Mouse (Mus musculus) erythroblast, embryonic 14.5 days (primary cell): ENCODE measurements around the gene Harbi1. TPM values are rescaled to one million over a fixed set of nuclear protein-coding genes. Genes with fewer than 3 reads are reported as not detected.
A peak's percentile ranks its signal among the peaks of the same experiment; 100 is the strongest.
"Not testable (repeated sequence)": the region's sequence is repeated elsewhere in the genome, so short reads cannot be mapped to it uniquely, and the experiment has no call there.

Experiments
- H3K27me3 ChIP-seq: 2 replicates; pipeline ENCODE4 v1.6.1; 2012; ENCODE audit warnings: inconsistent platforms; ENCODE audit not compliant: control insufficient read depth
- H3K36me3 ChIP-seq: 2 replicates; pipeline ENCODE4 v1.6.1; 2012; ENCODE audit warnings: mild to moderate bottlenecking, inconsistent platforms; ENCODE audit not compliant: control insufficient read depth
- H3K4me1 ChIP-seq: 2 replicates; pipeline ENCODE4 v1.6.1; 2012; ENCODE audit warnings: inconsistent platforms; ENCODE audit not compliant: control insufficient read depth
- H3K4me3 ChIP-seq: replicated peaks from 2 replicates; pipeline ENCODE3; 2012; ENCODE audit warnings: moderate library complexity, mild to moderate bottlenecking, inconsistent platforms
- H3K9me3 ChIP-seq: 2 replicates; pipeline ENCODE4 v1.6.1; 2012; ENCODE audit warnings: low read length, inconsistent platforms, mixed read lengths; ENCODE audit not compliant: control insufficient read depth
- GATA1 ChIP-seq: IDR thresholded peaks from 2 replicates; pipeline ENCODE4 v1.6.1; 2012; ENCODE audit warnings: low read length, inconsistent platforms, mixed read lengths
- TAL1 ChIP-seq: IDR thresholded peaks from 3 replicates; pipeline ENCODE4 v1.6.1; 2012; ENCODE audit warnings: low read length, inconsistent platforms, mixed read lengths
- polyA plus RNA-seq: library from polyadenylated mRNA; stranded (reverse); fragments of >175 nt; gene quantifications from 2 replicates; pipeline ENCODE4 v1.2.3, GENCODE M21; 2012

Harbi1 gene
- polyA plus RNA-seq, 1 experiment: 0.15 TPM

DNA sequence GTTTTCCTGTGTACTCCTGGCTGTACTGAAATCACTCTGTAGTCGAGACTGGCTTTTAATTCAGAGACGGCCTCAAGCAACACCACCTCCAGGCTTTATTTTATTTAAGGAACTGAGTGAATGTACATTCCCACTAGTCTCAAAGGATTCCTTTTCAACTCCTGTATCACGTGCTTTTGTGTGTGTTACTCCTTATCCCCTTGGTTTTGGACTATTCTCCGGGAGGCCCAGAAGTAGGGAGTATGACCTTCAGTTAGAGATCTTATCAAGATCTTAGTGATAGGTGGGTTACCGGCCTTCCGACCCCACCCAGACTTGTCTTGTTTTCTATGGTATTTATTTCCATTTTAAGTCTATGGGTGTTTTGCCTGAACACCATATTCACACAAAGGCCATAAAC, 4.9 kb upstream of the Harbi1 start:
- TF ChIP-seq GATA1 (no peak), TAL1 (no peak)
- no peaks in the 10 kb centered on the region; the same call in 1 of the 2 replicates for H3K36me3 ChIP-seq

GRCm38 (mm10) chr2:91706456-91706855, 4.2 kb upstream of the Harbi1 start:
- no peaks in the 10 kb centered on the region for H3K27me3 ChIP-seq
- H3K9me3 ChIP-seq: no peaks in the 10 kb centered on the region
- H3K36me3 ChIP-seq: no peaks in the 10 kb centered on the region; the same call in 1 of the 2 replicates
- no peak overlapping the region for H3K4me3 ChIP-seq
- H3K4me1 ChIP-seq: peaks cover 20% of the 10 kb centered on the region
- TF ChIP-seq TAL1 (no peak), GATA1 (no peak)

More for the DNA sequence above, 4.9 kb upstream of the Harbi1 start:
- Histone ChIP-seq H3K9me3 (no peaks in the 10 kb centered on the region), H3K27me3 (no peaks in the 10 kb centered on the region), H3K4me3 (no peak overlapping the region), H3K4me1 (peaks cover 16% of the 10 kb centered on the region)

DNA sequence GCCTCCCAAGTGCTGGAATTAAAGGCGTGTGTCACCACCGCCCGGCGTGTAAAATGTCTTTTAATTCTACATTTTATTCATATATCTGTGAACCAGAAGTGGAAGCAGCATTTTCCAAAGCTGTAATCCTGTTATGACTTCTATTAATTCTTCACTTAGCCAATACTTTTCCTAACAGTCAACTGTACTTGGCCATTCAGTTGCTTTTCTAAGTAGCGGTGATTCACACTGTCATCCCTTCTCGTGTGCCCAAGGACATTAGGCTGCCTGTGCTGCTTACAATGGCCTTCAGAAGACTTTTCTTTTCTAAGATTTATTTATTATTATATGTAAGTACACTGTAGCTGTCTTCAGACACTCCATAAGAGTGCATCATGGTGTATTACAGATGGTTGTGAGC, 2.3 kb upstream of the Harbi1 start:
- H3K9me3 ChIP-seq: no peaks in the 10 kb centered on the region
- peaks cover 4% of the 10 kb centered on the region for H3K36me3 ChIP-seq
- no peaks in the 10 kb centered on the region for H3K27me3 ChIP-seq
- peaks cover 32% of the 10 kb centered on the region for H3K4me1 ChIP-seq
- no peak overlapping the region for H3K4me3 ChIP-seq
- TF ChIP-seq TAL1: no peak
- no peak for TF ChIP-seq GATA1

DNA sequence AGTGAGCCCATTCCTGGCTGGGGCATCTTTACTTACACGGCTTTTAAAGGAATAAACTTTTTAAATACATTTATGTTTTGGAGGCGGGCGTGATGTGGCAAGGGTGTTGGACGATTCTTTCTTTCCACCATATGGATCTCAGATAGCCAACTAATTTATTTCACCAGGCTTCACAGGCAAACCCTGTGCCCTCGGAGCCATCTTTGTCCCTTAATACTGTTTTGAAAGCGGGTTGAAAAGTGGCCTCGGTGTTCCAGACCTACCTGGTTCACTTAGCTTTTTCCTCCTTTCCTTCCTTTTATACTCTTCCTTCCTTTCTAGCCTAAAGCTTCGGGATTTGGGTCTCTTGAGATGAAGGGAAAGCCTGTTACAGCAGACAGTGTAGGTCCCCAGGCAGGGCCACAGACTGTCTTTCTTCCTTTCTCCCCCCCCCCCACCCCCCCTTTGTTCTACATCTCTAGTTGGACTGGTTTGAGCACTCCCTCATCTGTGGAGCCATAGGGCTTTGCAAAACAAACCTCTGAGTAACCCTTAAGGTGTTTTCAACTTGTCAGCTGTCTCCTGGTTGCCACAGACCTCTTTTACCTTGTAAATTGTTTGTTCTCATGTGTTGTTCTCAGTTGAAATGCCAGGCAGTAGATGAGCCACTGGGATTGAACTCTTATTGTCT, 739 bp downstream of the Harbi1 start:
- TF ChIP-seq GATA1 (no peak), TAL1 (no peak)
- Histone ChIP-seq H3K27me3 (no peaks in the 10 kb centered on the region), H3K4me1 (peaks cover 34% of the 10 kb centered on the region), H3K36me3 (peaks cover 6% of the 10 kb centered on the region), H3K4me3 (peak overlapping the region; percentile 97), H3K9me3 (no peaks in the 10 kb centered on the region)

GRCm38 (mm10) chr2:91714921-91715320, 4.3 kb downstream of the Harbi1 start:
- Histone ChIP-seq H3K4me1 (peaks cover 19% of the 10 kb centered on the region), H3K27me3 (no peaks in the 10 kb centered on the region), H3K4me3 (no peak overlapping the region), H3K9me3 (no peaks in the 10 kb centered on the region), H3K36me3 (peaks cover 9% of the 10 kb centered on the region)
- TF ChIP-seq TAL1 (no peak), GATA1 (no peak)

DNA sequence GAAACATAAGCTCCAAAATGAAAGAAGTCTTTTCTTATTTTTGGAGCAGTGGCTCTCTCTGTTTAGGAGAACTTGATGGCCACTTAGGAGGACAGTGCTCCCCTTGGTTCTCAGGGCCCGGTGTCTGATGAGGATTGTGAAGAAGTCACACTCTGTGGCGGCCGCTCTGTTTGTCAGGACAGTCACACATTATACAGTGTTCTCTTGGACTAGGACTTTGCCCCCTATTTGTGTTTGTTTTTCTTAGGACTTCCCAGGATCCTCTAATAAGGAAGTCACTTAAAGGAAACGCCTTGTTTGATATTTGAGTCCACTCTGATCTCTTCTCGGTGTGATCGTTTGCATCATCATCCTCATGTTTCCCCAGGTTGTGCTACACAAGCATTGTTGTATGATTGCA, 7.6 kb downstream of the Harbi1 start:
- Histone ChIP-seq H3K4me1 (peaks cover 2% of the 10 kb centered on the region; the same call in 1 of the 2 replicates), H3K9me3 (no peaks in the 10 kb centered on the region), H3K36me3 (peaks cover 12% of the 10 kb centered on the region), H3K4me3 (no peak overlapping the region), H3K27me3 (no peaks in the 10 kb centered on the region)
- TF ChIP-seq GATA1: no peak
- TF ChIP-seq TAL1: no peak

DNA sequence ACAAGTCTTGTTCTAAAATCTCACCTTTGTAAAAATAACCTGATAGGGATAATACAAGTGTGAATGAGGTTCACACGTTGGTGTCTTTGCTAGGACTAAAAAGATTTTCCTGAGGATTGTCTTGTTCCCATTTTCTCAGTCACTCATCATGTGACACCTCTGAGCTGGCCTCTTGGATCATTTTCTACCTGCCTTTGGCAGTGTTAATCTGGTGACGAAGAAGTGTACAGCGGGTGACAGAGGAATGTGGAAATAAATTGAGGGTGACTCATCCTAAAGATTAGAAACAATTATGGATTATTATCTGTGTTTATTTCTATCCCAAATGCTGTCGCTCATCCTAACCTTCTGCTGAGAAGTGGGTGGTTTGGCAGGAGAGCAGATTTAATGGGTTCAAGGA, 12.7 kb downstream of the Harbi1 start:
- Histone ChIP-seq H3K9me3 (no peaks in the 10 kb centered on the region), H3K27me3 (no peaks in the 10 kb centered on the region), H3K4me1 (peaks cover 18% of the 10 kb centered on the region), H3K4me3 (no peak overlapping the region), H3K36me3 (peaks cover 7% of the 10 kb centered on the region)
- no peak for TF ChIP-seq TAL1
- TF ChIP-seq GATA1: no peak

- H3K4me1 ChIP-seq: peaks cover 18% of the 10 kb centered on the region
Observed at GRCm38 (mm10) chr2:91723951-91724350, 13.3 kb downstream of the Harbi1 start.

GRCm38 (mm10) chr2:91724716-91725115, 14.1 kb downstream of the Harbi1 start:
- peaks cover 23% of the 10 kb centered on the region for H3K4me1 ChIP-seq
- no peaks in the 10 kb centered on the region for H3K27me3 ChIP-seq
- no peaks in the 10 kb centered on the region for H3K9me3 ChIP-seq
- TF ChIP-seq TAL1 (no peak), GATA1 (no peak)
- H3K36me3 ChIP-seq: peaks cover 7% of the 10 kb centered on the region
- H3K4me3 ChIP-seq: no peak overlapping the region

More at GRCm38 (mm10) chr2:91723951-91724350, 13.3 kb downstream of the Harbi1 start:
- peaks cover 7% of the 10 kb centered on the region for H3K36me3 ChIP-seq
- no peak overlapping the region for H3K4me3 ChIP-seq
- TF ChIP-seq GATA1 (no peak), TAL1 (no peak)
- no peaks in the 10 kb centered on the region for H3K27me3 ChIP-seq
- no peaks in the 10 kb centered on the region for H3K9me3 ChIP-seq

DNA sequence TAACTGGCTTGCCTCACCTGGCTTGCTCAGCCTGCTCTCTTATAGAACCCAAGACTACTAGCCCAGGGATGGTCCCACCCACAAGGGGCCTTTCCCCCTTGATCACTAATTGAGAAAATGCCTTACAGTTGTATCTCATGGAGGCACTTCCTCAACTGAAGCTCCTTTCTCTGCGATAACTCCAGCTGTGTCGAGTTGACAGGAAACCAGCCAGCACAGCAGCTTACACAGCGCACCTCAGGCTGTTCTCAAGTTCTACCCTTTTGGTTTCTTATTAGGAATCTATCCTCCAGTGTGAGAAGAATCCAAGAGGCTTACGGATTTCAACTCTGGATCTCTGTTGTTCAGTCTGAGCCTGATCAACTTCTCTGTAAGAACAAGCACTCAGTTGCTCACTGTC, 14.8 kb downstream of the Harbi1 start:
- not testable (repeated sequence) for H3K27me3 ChIP-seq, H3K9me3 ChIP-seq, H3K4me3 ChIP-seq, H3K36me3 ChIP-seq
- peaks cover 25% of the 10 kb centered on the region for H3K4me1 ChIP-seq
